Mouse (Mus musculus) stomach, postnatal 0 days (tissue): ENCODE data around the gene Cenpm. TPM values are rescaled to one million over a fixed set of nuclear protein-coding genes. Genes with fewer than 3 reads are reported as not detected.
A peak's percentile ranks its signal among the peaks of the same experiment; 100 is the strongest.

Experiments used
- ATAC-seq: fragments of 200-750 bp; cut with Nextera tagmentation; 2 replicates; pipeline ENCODE4 v1.8.0; 2017; ENCODE audit not compliant: low FRiP score, low TSS enrichment
- DNase-seq: peaks from one replicate; pipeline ENCODE4 v3.0.0-alpha.2; 2016; ENCODE audit warnings: low spot score
- H3K27ac ChIP-seq: fragments of 300-500 bp; sonication (generic); replicated peaks from 2 replicates; pipeline ENCODE4 v1.5.1; 2014; ENCODE audit warnings: mild to moderate bottlenecking, control low read depth
- H3K27me3 ChIP-seq: fragments of 300-500 bp; sonication (generic); 2 replicates; pipeline ENCODE4 v1.6.1; 2014; ENCODE audit warnings: low read length; ENCODE audit not compliant: control insufficient read depth, insufficient read depth
- H3K36me3 ChIP-seq: fragments of 300-500 bp; sonication (generic); 2 replicates; pipeline ENCODE4 v1.6.1; 2014; ENCODE audit warnings: low read length, mixed read lengths; ENCODE audit not compliant: control insufficient read depth, insufficient read depth
- H3K4me1 ChIP-seq: fragments of 300-500 bp; sonication (generic); replicated peaks from 2 replicates; pipeline ENCODE4 v1.6.1; 2014; ENCODE audit warnings: antibody characterized with exemption; ENCODE audit not compliant: control insufficient read depth, insufficient read depth
- H3K4me2 ChIP-seq: fragments of 300-500 bp; sonication (generic); replicated peaks from 2 replicates; pipeline ENCODE4 v1.6.1; 2014; ENCODE audit warnings: low read depth, mild to moderate bottlenecking, control low read depth, moderate library complexity
- H3K4me3 ChIP-seq: fragments of 300-500 bp; sonication (generic); 2 replicates; pipeline ENCODE4 v1.5.1; 2014; ENCODE audit warnings: low read depth, low read length, control low read depth
- H3K9ac ChIP-seq: fragments of 300-500 bp; sonication (generic); 2 replicates; pipeline ENCODE4 v1.6.1; 2014; ENCODE audit warnings: mild to moderate bottlenecking, low read length, control low read depth, mixed read lengths
- H3K9me3 ChIP-seq: fragments of 300-500 bp; sonication (generic); 2 replicates; pipeline ENCODE4 v1.6.1; 2016; ENCODE audit warnings: low read length; ENCODE audit not compliant: control insufficient read depth
- CTCF ChIP-seq: IDR thresholded peaks from 2 replicates; pipeline ENCODE4 v1.5.1; 2016; ENCODE audit warnings: antibody characterized with exemption, low read depth, mild to moderate bottlenecking, moderate library complexity
- EP300 ChIP-seq: optimal IDR thresholded peaks from 2 replicates; pipeline ENCODE3; 2016; ENCODE audit warnings: antibody characterized with exemption
- WGBS: fragments of 180-500 bp; shearing (Covaris S2); extraction: QIAGEN DNeasy Blood & Tissue Kit; methylation state at CpG from one replicate; pipeline ENCODE4 v1.1.7; 2014; 5-methylcytosine and 5-hydroxymethylcytosine counted together
- polyA plus RNA-seq: library from polyadenylated mRNA; unstranded; fragments of >200 nt; fragmentation: Nextera tagmentation; extraction: Ambion mirVana; gene quantifications from 2 replicates; pipeline ENCODE4 v1.2.1, GENCODE M21; 2015

The Cenpm gene
- polyA plus RNA-seq, 1 experiment from 2014 or later: 27.0 TPM

DNA sequence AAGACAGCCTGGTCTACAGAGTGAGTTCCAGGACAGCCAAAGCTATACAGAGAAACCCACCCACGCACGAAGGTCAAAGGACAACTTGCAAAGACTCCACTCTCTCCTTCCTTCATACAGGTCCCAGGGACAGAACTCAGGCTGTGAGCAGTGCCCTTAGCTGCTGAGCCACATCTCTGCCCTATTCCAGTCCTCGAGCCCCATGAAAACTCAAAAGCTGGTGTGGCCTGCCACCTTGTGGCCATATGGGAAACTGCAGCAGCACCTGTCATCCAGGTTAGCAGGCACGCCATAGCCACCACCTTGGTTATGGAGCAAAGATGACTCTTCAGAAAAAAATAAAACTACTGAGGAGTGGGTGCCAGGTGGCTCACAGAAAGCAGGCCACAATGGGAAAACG, 8.0 kb downstream of the Cenpm start:
- no peaks in the 10 kb centered on the region for H3K9me3 ChIP-seq
- no peaks in the 10 kb centered on the region for H3K4me1 ChIP-seq
- ATAC-seq: peak; percentile 76
- no peaks in the 10 kb centered on the region for H3K27me3 ChIP-seq
- no peak overlapping the region for H3K4me2 ChIP-seq
- no peak overlapping the region for H3K4me3 ChIP-seq
- 20% methylated on average over 5 of the region's 5 CpGs for WGBS
- peak; percentile 99 for TF ChIP-seq CTCF
- no peak for TF ChIP-seq EP300
- H3K9ac ChIP-seq: no peak overlapping the region
- no peak overlapping the region for H3K27ac ChIP-seq
- H3K36me3 ChIP-seq: no peaks in the 10 kb centered on the region
- peak; percentile 87 for DNase-seq

DNA sequence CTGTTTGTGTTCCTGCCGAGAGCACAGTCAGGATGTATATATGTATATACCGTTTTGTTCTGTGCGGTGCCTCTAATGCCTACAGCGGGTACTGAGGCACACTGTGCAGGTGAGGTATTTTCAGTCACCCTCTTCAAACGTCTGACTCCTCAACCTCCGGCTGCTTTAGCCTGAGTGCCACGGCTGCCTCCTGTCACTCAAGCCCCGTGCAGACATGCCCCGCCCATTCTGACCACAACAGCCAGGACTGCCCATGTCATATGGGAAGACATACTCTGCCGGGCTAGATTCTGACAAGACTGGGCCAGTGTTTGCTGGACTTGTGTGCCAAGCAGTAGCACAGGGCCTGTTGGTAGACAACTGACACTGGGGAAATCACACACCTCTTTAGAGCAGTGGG, 8.9 kb downstream of the Cenpm start:
- WGBS: 60% methylated on average over 10 of the region's 10 CpGs
- TF ChIP-seq CTCF (no peak), EP300 (no peak)
- ATAC-seq (peak; percentile 34; the same call in 1 of the 2 replicates), DNase-seq (peak; percentile 46)
- Histone ChIP-seq H3K9me3 (no peaks in the 10 kb centered on the region), H3K4me3 (no peak overlapping the region), H3K36me3 (no peaks in the 10 kb centered on the region), H3K4me1 (no peaks in the 10 kb centered on the region), H3K27ac (no peak overlapping the region), H3K27me3 (no peaks in the 10 kb centered on the region), H3K9ac (no peak overlapping the region), H3K4me2 (no peak overlapping the region)

DNA sequence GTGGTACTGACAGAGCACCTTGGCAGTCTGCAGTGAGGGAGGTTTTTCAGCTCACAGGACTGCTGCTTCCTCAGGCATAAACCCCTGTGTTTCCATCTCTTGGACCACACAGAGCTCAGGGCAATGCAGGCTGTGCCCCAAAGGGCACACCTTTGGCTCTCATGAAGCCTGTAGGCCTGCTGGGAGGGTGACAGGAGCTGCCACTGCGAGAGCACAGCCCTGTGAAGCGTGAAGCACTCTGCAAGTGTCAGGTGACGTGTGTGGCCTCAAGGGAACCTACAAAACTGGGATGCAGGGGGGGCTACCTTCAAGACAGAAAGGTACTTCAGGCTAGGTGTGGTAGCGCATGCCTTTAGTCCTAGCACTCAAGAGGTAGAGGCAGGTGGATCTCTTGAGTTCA, 11.9 kb downstream of the Cenpm start:
- no peak for TF ChIP-seq EP300
- no peak for TF ChIP-seq CTCF
- H3K27me3 ChIP-seq: no peaks in the 10 kb centered on the region
- no peaks in the 10 kb centered on the region for H3K9me3 ChIP-seq
- H3K9ac ChIP-seq: no peak overlapping the region
- no peak overlapping the region for H3K27ac ChIP-seq
- no peak overlapping the region for H3K4me3 ChIP-seq
- H3K36me3 ChIP-seq: no peaks in the 10 kb centered on the region
- H3K4me2 ChIP-seq: no peak overlapping the region
- ATAC-seq (no peak), DNase-seq (no peak)
- H3K4me1 ChIP-seq: no peaks in the 10 kb centered on the region
- WGBS: 78% methylated on average over 4 of the region's 4 CpGs

DNA sequence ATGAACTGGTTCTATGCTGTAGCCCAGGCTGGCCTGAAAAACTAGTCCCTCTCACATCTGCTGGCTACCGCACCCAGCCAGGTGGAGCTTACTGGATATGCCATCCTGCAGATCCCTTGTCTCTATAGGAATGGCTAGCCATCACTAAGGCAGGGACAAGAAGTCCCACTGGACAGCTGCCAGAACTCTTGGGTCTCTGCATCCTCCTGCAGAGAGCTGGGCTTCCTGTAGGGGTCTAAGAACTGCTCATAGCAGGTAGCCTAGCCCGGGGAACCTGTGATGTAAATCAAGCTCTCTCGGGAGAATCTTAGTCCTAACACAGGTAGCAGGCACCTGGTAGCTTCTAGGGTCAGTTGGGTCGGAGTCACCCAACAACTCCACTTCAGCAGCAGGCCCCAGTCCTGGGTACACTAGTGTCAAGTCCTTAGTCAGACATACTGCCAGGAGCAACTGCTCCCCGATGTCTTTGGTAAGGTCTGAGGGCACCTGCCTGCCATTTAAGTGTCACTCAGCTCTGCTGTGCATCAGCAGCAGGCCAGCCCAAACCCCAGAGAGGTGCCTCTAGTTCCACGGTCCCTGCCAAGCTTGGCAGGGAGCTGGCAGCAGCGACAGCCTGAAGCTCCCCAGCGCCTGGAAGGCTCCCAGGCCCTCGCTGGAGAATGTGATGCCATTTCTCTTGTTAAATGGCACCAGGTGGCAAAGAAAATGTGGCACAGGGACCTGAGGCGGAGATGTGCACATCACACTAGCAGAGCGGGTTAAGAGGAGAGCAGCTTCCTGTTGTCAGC, 12.8 kb downstream of the Cenpm start:
- Histone ChIP-seq H3K36me3 (no peaks in the 10 kb centered on the region), H3K4me2 (no peak overlapping the region), H3K9me3 (no peaks in the 10 kb centered on the region), H3K9ac (no peak overlapping the region), H3K4me1 (no peaks in the 10 kb centered on the region), H3K27me3 (no peaks in the 10 kb centered on the region), H3K4me3 (no peak overlapping the region), H3K27ac (no peak overlapping the region)
- DNase-seq: no peak
- 62% methylated on average over 11 of the region's 11 CpGs for WGBS
- TF ChIP-seq EP300 (no peak), CTCF (no peak)
- no peak for ATAC-seq

DNA sequence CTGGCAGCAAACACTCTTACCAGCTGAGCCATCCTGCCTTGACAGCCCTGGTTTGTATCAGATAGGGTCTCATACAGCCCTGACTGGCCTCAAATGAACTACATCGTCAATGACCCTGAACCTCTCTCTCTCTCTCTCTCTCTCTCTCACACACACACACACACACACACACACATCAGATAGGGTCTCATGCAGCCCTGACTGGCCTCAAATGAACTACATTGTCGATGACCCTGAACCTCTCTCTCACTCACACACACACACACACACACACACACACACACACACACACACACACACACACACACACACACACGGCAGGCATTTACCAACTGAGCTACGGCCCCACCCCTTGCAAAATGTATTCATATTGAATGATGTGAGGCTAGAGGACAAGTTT, 13.4 kb downstream of the Cenpm start:
- no peak for TF ChIP-seq EP300
- no peak for TF ChIP-seq CTCF
- H3K36me3 ChIP-seq: no peaks in the 10 kb centered on the region
- 0 out of 2 replicates have a peak, but pooled peaks have one; percentile 22 for ATAC-seq
- H3K4me2 ChIP-seq: no peak overlapping the region
- H3K9me3 ChIP-seq: no peaks in the 10 kb centered on the region
- H3K4me1 ChIP-seq: no peaks in the 10 kb centered on the region
- DNase-seq: no peak
- H3K4me3 ChIP-seq: no peak overlapping the region
- H3K27me3 ChIP-seq: no peaks in the 10 kb centered on the region
- no peak overlapping the region for H3K27ac ChIP-seq
- WGBS: 65% methylated on average over 4 of the region's 4 CpGs
- no peak overlapping the region for H3K9ac ChIP-seq

DNA sequence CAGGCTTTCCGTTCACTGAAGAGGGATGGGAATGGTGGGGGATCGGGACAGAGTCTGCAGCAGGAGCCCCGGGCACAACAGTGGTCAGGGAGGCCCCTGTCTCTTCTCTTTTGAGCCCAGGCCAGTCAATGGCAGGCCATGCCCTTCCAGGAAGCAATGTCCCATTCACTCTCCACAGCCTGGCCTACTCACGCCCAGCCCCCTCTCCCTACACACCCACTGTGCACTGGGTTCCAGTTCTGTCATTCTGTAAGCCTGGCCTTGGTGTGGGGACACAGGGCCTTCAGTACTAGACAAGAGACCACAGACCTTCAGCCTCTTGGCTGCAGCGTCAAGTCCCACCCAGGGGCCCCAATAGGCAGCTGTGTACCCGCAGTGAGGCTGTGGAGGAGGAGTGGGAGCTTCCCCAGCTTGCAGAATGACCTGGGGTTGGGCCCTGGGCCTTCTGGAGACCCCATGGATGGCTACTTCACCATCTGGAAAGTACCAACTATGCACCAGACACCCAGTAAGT, 14.4 kb downstream of the Cenpm start:
- H3K4me2 ChIP-seq: no peak overlapping the region
- H3K9ac ChIP-seq: no peak overlapping the region
- H3K36me3 ChIP-seq: no peaks in the 10 kb centered on the region
- WGBS: 72% methylated on average over 6 of the region's 6 CpGs
- no peak overlapping the region for H3K27ac ChIP-seq
- no peaks in the 10 kb centered on the region for H3K27me3 ChIP-seq
- H3K4me1 ChIP-seq: no peaks in the 10 kb centered on the region
- DNase-seq (no peak), ATAC-seq (no peak)
- TF ChIP-seq CTCF: no peak
- TF ChIP-seq EP300: no peak
- no peaks in the 10 kb centered on the region for H3K9me3 ChIP-seq
- no peak overlapping the region for H3K4me3 ChIP-seq
